Mouse (Mus musculus) stomach, postnatal 0 days (tissue): Measurements from ENCODE around the gene Dlx2. TPM values are rescaled to one million over a fixed set of nuclear protein-coding genes. Genes with fewer than 3 reads are reported as not detected.

ENCODE experiments used
- ATAC-seq: fragments of 200-750 bp; cut with Nextera tagmentation; 2 replicates; pipeline ENCODE4 v1.8.0; 2017; ENCODE audit not compliant: low FRiP score, low TSS enrichment
- DNase-seq: peaks from one replicate; pipeline ENCODE4 v3.0.0-alpha.2; 2016; ENCODE audit warnings: low spot score
- H3K27ac ChIP-seq: fragments of 300-500 bp; sonication (generic); replicated peaks from 2 replicates; pipeline ENCODE4 v1.5.1; 2014; ENCODE audit warnings: mild to moderate bottlenecking, control low read depth
- H3K27me3 ChIP-seq: fragments of 300-500 bp; sonication (generic); 2 replicates; pipeline ENCODE4 v1.6.1; 2014; ENCODE audit warnings: low read length; ENCODE audit not compliant: control insufficient read depth, insufficient read depth
- H3K36me3 ChIP-seq: fragments of 300-500 bp; sonication (generic); 2 replicates; pipeline ENCODE4 v1.6.1; 2014; ENCODE audit warnings: low read length, mixed read lengths; ENCODE audit not compliant: control insufficient read depth, insufficient read depth
- H3K4me1 ChIP-seq: fragments of 300-500 bp; sonication (generic); replicated peaks from 2 replicates; pipeline ENCODE4 v1.6.1; 2014; ENCODE audit warnings: antibody characterized with exemption; ENCODE audit not compliant: control insufficient read depth, insufficient read depth
- H3K4me2 ChIP-seq: fragments of 300-500 bp; sonication (generic); replicated peaks from 2 replicates; pipeline ENCODE4 v1.6.1; 2014; ENCODE audit warnings: low read depth, mild to moderate bottlenecking, control low read depth, moderate library complexity
- H3K4me3 ChIP-seq: fragments of 300-500 bp; sonication (generic); 2 replicates; pipeline ENCODE4 v1.5.1; 2014; ENCODE audit warnings: low read depth, low read length, control low read depth
- H3K9ac ChIP-seq: fragments of 300-500 bp; sonication (generic); 2 replicates; pipeline ENCODE4 v1.6.1; 2014; ENCODE audit warnings: mild to moderate bottlenecking, low read length, control low read depth, mixed read lengths
- H3K9me3 ChIP-seq: fragments of 300-500 bp; sonication (generic); 2 replicates; pipeline ENCODE4 v1.6.1; 2016; ENCODE audit warnings: low read length; ENCODE audit not compliant: control insufficient read depth
- CTCF ChIP-seq: IDR thresholded peaks from 2 replicates; pipeline ENCODE4 v1.5.1; 2016; ENCODE audit warnings: antibody characterized with exemption, low read depth, mild to moderate bottlenecking, moderate library complexity
- EP300 ChIP-seq: optimal IDR thresholded peaks from 2 replicates; pipeline ENCODE3; 2016; ENCODE audit warnings: antibody characterized with exemption
- WGBS: fragments of 180-500 bp; shearing (Covaris S2); extraction: QIAGEN DNeasy Blood & Tissue Kit; methylation state at CpG from one replicate; pipeline ENCODE4 v1.1.7; 2014; 5-methylcytosine and 5-hydroxymethylcytosine counted together
- polyA plus RNA-seq: library from polyadenylated mRNA; unstranded; fragments of >200 nt; fragmentation: Nextera tagmentation; extraction: Ambion mirVana; gene quantifications from 2 replicates; pipeline ENCODE4 v1.2.1, GENCODE M21; 2015

Gene Dlx2
- polyA plus RNA-seq, 1 experiment from 2014 or later, result 1.3 TPM

DNA sequence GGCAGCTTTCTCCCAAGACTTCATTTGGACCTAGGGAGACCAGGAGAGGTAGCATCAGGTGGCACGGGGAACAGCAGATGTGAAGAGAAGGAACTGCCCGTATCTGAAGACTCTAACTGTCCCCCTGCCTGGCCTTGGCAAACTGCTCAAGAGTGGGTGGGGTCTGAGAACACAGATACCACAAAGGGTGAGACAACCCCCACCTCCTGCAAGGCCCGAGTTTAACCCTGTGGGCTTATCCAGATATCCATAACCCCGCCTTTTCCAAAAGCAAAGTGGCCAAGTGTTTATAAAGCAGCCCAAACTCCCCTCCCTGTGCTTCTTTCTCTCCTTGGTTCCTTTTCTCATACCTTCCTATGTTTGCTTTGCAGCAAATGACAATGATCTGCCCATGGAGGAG, 23.1 kb downstream of the Dlx2 start:
- H3K9me3 ChIP-seq, result no peaks in the 10 kb centered on the region
- no peaks in the 10 kb centered on the region for H3K4me1 ChIP-seq
- WGBS, result 36% methylated on average over 4 of the region's 4 CpGs
- no peak overlapping the region for H3K9ac ChIP-seq
- no peaks in the 10 kb centered on the region for H3K36me3 ChIP-seq
- no peak overlapping the region for H3K4me2 ChIP-seq
- ATAC-seq (no peak), DNase-seq (no peak)
- TF ChIP-seq CTCF (no peak), EP300 (no peak)
- H3K27me3 ChIP-seq, result peaks cover 24% of the 10 kb centered on the region; the same call in 1 of the 2 replicates
- no peak overlapping the region for H3K27ac ChIP-seq
- no peak overlapping the region for H3K4me3 ChIP-seq

DNA sequence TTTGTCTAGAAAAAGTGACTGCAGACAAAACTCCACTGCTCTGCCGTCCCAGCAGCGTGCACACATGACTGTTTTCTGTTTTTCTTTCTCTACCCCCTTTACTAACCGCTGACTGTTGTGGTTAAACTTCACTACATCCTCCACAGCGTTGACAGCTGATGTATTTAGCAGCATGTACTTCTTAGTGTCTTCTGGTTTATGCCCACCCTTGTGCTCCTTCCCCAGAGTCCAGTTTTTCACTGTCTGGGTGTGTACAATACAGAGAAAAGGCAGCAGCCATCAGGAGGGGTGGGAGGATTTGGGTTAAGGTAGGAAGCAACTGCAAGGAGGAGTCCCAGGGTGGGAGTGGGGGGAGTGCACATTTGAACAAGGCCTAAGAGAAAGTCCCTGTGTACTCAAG, 23.7 kb downstream of the Dlx2 start:
- Histone ChIP-seq H3K27ac (no peak overlapping the region), H3K36me3 (no peaks in the 10 kb centered on the region), H3K4me3 (no peak overlapping the region), H3K9ac (no peak overlapping the region), H3K9me3 (no peaks in the 10 kb centered on the region), H3K4me2 (no peak overlapping the region), H3K27me3 (peaks cover 23% of the 10 kb centered on the region; the same call in 1 of the 2 replicates), H3K4me1 (no peaks in the 10 kb centered on the region)
- no peak for TF ChIP-seq EP300
- no peak for TF ChIP-seq CTCF
- ATAC-seq (no peak), DNase-seq (no peak)
- 75% methylated on average over 4 of the region's 4 CpGs for WGBS

DNA sequence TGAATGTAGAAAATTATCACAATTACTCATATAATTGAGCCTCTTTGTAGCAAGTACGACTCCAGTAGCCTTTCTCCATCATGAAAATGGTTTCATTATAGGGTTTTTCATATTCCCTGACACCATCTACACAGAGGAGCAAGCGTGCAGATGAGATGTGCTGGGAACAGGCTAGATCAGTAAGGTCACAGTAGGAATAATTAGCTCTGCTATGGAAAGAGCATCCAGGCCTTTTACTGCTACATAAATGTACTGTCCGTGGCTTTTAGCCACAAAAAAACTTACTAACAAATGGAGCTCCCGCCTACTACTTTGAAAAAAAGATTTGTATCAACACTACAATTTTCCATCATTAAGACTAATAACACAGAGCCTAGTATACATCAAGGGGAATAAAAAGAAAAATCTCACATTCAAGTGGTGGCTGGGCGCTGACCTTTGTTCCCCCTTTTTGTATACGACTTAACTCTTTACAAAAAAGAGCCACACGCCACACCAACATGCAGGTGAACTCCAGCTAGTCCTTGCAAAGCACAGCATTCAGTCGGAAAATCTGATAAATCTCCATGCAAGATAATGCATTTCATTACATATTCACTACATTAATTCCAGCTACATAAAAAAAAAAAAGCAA, 29.0 kb downstream of the Dlx2 start:
- no peak for DNase-seq
- 76% methylated on average over 8 of the region's 8 CpGs for WGBS
- Histone ChIP-seq H3K9ac (no peak overlapping the region), H3K4me2 (no peak overlapping the region), H3K36me3 (no peaks in the 10 kb centered on the region), H3K4me1 (no peaks in the 10 kb centered on the region), H3K4me3 (no peak overlapping the region), H3K27me3 (peaks cover 3% of the 10 kb centered on the region; the same call in 1 of the 2 replicates), H3K27ac (no peak overlapping the region), H3K9me3 (no peaks in the 10 kb centered on the region)
- ATAC-seq, result no peak
- TF ChIP-seq CTCF (no peak), EP300 (no peak)

DNA sequence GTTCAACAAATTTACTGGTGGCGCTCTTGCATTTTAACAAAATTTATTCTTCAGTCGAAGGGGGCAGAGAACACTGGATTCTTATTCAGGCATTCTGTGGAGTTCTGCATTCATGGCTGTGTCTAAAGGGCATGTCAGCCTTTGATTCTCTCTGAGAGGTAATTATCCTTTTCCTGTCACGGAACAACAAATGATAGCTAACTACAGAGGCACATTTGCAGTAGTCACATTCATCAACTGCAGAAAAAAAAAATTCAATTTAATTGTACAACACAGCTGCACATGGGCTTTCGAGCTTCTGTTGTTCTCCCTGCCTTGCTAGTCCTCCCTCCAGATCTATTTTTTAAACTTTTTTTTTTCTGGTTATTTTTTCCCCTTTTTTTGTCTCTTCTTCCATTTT, 29.6 kb downstream of the Dlx2 start:
- no peak overlapping the region for H3K4me3 ChIP-seq
- ATAC-seq (no peak), DNase-seq (no peak)
- 77% methylated on average over 4 of the region's 4 CpGs for WGBS
- no peak overlapping the region for H3K9ac ChIP-seq
- H3K36me3 ChIP-seq, result no peaks in the 10 kb centered on the region
- H3K9me3 ChIP-seq, result no peaks in the 10 kb centered on the region
- H3K4me1 ChIP-seq, result no peaks in the 10 kb centered on the region
- no peak overlapping the region for H3K4me2 ChIP-seq
- peaks cover 3% of the 10 kb centered on the region; the same call in 1 of the 2 replicates for H3K27me3 ChIP-seq
- TF ChIP-seq EP300 (no peak), CTCF (no peak)
- H3K27ac ChIP-seq, result no peak overlapping the region

DNA sequence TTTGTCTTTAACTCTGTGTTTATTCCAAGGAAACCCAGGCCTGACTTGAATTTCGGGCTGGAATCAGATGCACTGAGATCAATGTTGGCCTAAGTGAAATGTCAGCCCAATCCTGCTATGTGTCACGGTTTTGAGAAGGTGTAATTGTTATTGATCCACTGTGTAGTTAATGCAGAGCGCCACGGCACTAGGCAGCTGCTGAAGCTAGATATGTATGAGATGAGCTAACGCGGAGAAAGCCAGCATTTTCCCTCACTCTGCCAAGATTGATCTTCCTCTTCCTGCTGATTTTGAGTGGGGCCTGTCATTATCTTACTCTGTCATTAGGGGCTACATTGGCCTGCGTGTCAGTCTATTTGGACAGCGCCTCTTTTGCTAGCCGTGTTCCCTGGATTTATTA, 34.2 kb downstream of the Dlx2 start:
- WGBS, result 66% methylated on average over 9 of the region's 9 CpGs
- TF ChIP-seq CTCF (no peak), EP300 (no peak)
- H3K4me1 ChIP-seq, result no peaks in the 10 kb centered on the region
- H3K9me3 ChIP-seq, result no peaks in the 10 kb centered on the region
- H3K4me2 ChIP-seq, result no peak overlapping the region
- no peak for ATAC-seq
- H3K27ac ChIP-seq, result no peak overlapping the region
- DNase-seq, result no peak
- no peaks in the 10 kb centered on the region for H3K36me3 ChIP-seq
- no peak overlapping the region for H3K4me3 ChIP-seq
- no peaks in the 10 kb centered on the region for H3K27me3 ChIP-seq
- no peak overlapping the region for H3K9ac ChIP-seq

DNA sequence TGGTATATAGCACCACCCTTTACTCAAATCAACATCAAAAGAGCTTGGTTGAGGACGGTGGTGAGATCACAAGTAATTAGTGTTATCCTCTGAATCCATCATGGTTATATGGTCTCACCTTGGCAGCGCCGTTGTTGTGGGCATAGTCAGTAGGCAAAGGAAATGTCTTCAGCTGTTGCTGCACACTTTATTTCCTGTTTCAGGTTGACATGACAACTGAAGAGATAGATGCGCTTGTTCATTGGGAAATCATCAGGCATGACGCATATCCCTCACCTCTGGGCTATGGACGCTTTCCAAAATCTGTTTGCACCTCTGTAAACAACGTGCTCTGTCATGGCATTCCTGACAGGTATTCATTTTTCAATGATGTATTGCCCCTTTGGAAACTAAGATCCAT, 35.3 kb downstream of the Dlx2 start:
- DNase-seq, result no peak
- H3K27ac ChIP-seq, result no peak overlapping the region
- no peaks in the 10 kb centered on the region for H3K27me3 ChIP-seq
- ATAC-seq, result no peak
- no peaks in the 10 kb centered on the region for H3K4me1 ChIP-seq
- no peak overlapping the region for H3K4me3 ChIP-seq
- TF ChIP-seq EP300 (no peak), CTCF (no peak)
- no peaks in the 10 kb centered on the region for H3K9me3 ChIP-seq
- no peaks in the 10 kb centered on the region for H3K36me3 ChIP-seq
- no peak overlapping the region for H3K4me2 ChIP-seq
- WGBS, result 77% methylated on average over 7 of the region's 7 CpGs
- H3K9ac ChIP-seq, result no peak overlapping the region
